Mouse (Mus musculus) cerebellum, adult (tissue): ENCODE measurements around the gene Bid.

ENCODE experiments used
- ATAC-seq: cut with Nextera tagmentation; 2 replicates; pipeline ENCODE4 v1.9.2; 2017; ENCODE audit warnings: mild to moderate bottlenecking, moderate library complexity, mixed read lengths; ENCODE audit not compliant: insufficient number of reproducible peaks, low FRiP score, low TSS enrichment

Gene Bid

DNA sequence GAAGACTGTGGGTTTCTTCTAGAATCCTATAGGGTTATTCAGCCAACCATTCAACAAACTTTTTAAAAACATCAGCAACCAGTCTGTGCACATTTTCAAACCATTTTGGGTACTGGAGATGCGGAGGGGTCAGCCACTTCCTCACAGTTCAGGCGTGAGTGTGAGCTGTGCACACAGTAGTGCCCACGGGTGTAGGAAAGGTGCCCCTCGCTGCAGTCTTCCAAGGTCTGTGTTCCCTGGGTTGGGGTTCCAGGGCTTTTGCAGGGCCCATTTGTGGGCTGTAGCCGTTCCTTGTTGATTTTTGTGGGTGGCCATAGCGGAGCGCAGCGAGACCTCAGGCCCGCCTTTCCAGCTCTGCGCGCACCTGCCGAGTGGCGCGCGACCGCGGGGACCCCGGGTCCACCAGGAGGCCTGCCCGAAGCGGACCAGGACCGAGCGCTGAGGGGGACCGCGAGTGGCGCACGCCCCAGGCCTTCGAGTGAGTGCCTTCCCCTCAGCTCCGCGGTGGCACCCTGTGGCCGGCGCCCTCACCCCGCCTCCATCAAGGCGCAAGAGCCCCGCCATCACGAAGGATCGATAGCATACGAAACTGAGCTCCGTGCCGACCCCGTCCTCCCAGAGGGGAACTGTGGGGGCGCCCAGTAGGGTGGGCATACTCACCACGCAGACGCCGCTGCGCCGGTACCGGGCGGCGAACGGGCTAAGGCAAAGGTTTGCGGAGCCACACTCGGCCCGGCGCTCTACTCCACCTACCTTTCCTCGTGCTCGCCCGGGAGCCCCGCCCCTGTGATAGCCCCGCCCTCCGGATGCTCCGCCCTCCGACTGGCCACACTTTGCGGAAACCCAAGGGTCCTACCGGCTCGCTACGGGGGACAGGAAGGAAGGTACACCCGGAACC lies at the start of gene Bid:
TSS of gene Bid (minus strand) at position 780 of the 898 bp plus-strand sequence.
- ATAC-seq: no peak

DNA sequence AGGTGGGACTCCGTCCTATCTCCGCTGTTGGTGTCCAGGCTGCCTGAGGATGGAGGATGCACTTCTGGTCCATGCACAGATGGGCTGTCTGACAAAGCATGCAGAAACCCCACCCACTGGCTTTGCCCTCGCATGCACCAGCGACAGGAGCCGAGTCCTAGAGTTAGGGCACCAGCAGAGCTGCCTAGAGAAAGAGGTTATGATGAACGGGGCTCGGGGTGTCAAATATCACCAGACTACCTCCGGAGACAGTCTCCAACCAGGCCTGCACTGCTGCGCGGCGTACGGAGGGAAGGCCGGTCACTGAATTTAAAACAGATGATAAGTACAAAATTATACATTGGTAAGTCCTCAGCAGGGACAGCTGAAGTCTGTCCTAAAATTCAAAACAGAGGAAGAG lies 49.2 kb upstream of the Bid start:
- ATAC-seq: no peak

DNA sequence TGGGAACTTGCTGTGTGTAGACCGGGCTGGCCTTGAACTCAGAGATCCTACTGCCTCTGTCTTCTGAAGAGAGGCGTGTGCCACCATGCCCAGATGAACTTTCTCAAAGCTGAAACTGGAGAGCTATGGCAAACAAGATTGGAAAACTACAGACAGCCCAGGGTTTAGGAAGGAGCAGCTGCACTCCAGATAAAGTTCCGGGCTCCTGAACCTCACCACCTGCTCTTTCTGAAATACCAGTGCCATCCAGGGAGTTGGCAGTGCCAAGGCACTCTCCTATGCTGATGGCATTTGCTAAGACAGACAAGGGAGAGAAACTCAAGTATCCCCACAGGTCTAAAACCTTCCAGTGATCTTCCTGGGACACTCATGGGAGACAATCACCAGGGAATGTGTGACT lies 47.5 kb upstream of the Bid start:
- ATAC-seq: no peak

DNA sequence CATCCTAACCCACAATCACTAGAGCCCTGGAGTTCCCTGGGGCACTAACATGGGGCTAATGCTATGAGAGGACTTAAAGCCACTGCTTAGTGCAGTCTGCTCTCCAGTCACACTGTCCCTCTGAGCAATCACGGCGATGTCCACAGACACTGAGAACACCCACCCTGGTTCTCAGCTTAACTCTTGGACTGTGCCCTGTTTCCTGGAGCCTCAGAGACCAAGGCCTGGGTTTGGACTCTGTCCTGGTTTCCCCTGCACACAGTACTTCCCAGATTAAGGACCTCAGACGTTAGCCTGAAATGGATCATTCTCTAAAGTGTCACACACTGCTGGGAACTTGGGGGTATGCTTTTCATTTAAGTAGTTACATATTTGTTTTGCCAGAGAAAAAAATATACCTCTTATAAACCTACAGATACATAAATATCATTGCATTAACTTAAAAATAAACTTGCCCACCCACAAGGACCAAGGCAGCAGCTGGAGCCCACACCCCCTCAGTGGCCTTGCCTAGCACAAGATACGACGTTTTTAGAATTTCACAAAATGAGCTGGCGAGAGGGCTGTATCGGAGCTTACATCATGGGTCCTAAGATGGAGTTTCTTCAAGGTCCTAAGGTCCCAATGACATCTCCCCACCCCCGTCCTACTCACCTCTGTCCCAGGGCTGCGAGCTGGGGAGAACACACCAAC lies 43.8 kb upstream of the Bid start:
- ATAC-seq: no peak

DNA sequence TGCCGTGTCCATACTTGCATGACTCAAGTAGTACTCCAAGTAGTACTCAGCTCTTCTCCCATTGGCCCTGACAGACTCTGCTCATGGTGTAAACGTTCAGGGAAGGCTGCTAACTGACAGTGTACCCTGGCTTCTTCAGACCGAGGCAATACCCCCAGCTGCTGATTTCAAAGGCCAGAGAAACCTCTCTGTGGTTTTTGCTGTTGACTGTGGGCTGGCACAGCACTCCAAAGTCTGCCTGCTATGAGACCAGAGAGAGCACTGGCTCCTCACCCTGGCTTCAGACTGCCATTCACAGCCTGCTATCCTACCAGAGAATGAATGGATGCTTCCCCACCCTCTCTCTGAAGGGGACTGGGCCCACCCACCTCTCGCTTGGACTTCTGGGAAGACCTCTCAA lies 40.7 kb upstream of the Bid start:
- no peak for ATAC-seq

DNA sequence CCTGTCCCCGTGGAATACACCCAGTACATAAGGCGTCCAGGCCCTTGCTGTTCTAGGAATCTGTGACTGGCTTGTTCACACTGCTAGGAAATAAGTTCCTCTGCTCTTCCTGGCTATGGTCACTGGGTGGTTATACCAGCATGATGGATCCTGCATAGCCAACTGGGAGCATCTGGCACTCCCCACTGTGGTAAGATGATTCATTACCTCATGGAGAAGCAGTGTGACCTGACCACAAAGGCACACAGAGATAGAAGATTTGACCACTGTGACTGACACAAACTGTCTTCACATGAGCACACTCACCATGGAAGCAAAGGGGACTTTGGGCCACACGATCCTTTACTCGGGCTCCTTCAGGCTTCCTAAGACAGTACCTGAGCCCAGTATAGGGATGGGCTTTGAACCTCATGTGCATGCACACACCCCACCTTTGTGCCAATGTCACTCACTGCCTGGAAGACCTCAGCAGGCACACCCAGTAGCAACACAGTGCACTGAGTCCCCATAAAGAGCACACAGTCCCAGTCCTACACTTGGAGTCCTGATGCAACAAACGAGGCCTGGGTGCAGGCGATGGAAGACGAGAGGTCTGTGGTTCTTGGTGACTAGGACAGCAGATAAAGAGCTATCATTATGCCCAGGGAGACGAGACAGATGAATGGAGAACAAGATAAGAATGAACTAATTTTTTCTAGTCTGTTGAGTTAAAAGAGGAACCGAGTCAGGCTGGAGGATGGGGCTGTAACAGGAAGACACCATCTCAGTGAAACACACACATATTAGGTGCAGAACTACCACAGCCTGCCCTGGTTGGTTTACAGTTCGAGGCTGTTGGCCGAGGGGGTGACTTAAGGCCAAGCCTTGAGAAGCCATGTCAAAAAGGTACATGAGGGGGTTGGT lies 39.9 kb upstream of the Bid start:
- ATAC-seq: no peak

DNA sequence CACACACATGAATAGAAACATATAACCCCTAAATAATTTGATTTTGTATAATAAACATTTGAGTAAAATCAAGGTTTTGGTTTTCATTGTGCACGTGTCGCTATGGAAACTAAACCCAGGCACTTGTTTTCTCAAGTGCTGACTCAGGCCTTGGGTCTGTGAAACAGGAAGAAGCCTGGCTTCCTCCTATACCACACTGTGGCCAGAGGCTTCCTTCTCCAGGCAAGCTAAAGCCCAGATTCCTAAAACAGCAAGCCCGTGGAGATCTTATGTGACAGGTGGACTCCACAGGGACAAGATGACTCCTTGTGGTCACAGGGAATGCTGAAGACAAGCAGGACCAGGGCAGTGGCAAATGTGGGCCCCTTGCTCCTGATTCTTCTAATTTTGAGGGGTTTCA lies 38.6 kb upstream of the Bid start:
- no peak for ATAC-seq

DNA sequence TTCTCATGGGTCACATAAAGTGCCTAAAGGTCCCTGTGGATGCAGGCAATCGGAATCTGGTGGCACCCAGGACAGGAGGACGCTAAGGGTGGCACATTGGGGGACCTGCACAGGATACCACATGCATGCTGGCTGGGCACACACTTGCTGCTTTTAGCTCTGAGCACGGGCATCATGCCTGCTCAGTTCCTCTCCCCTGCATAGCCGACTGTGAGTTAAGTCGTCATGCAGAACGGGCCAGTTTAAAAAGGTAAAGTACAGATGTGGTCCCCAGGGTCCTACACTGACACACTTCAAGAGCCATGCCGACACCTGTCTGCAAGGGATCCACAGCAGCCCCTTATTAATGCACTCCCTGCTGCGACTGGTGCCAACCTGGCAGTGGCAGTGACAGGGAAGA lies 37.6 kb upstream of the Bid start:
- no peak for ATAC-seq

DNA sequence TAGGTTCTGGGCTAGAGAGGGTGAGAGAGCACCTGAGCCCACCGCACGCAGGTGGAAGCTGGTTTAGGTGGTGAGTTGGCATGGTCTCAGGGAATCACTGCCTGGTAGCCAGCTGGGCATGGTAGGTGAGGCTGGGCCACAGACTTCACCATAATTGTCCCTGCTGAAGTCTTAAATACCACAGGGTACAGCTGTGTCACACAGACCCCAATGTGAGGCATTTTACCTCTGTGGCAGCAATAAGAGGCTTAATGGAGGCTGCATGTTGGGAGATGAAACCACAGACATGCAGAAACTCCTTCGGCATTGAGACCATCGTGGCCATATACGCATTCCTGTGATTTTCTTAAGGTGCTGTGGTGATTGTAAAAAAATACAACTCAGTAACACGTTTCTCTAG lies 35.8 kb upstream of the Bid start:
- no peak for ATAC-seq

DNA sequence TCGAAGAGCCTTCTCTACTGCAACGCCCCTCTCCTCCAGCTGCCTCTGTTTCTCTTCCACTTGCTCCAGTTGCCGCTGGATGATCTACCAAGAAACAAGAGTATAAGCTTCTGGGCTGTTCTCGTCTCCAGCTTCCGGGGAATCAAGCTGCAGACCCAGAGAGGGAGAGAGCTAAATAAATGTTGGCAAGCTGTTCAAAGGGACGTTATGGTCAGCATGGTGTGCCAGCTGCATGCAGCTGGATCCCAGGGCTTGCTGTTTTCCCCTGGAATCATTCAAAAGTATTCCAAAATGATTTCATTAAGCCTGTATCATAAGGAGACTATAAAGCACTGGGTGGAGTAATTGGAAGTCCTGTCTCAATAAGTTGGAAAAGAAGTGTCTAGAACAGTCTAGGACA lies 34.7 kb upstream of the Bid start:
- ATAC-seq: no peak

DNA sequence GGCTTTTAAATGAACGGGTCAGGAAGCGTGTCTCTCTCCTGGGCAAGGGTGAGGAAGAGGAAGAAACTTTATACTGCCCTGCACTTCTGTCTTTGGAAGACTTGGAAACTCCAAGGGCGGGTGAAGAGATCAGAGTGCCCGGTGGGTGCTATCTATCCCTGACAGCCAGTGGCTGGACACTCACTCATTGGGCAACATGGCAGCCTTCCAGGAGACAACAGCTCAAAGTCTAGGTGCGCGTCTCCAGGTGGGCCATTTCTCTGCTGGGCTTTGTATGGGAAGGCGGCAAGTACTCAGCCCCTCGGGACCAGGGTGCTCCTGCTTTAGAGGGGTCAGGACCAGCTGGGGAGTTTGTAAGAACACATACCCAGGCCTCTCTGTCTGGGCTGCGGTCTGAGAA lies 28.9 kb upstream of the Bid start:
- ATAC-seq: no peak

DNA sequence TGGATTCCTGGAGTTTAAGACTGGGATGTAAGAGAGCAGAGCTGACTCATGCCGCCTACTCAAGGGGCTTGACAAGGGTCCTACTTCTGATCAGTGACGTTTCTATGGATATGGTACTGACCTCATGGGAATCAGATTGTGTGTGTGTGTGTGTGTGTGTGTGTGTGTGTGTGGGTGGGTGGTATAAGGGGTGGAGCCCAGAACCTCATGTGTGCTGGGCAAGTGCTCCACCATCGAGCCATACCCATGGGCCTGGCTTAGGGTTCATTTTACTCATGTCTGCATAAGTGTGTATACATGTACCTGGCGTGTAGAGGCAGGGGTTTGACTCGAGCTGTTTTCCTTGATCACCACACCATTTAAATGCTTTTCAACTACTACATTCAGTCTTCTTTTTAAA lies 27.3 kb upstream of the Bid start:
- no peak for ATAC-seq

DNA sequence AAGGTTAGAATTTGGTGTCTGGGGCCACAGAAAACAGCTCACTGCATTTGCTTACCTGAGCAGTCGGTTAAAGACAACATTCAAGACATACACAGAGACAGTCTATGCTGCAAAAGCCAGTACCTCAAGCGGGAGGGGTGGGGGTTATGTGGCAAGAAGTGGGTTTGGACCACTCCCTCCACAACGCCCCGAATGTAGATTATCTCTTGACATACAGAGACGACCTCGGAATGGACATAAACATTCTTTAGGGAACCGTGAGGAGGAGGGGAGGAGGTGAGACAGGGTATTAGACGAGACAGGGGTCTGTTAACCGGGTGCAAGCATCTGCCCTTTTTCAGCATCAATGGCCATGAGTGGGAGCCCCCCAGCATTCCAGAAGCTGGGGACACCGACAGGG lies 26.9 kb upstream of the Bid start:
- no peak for ATAC-seq

DNA sequence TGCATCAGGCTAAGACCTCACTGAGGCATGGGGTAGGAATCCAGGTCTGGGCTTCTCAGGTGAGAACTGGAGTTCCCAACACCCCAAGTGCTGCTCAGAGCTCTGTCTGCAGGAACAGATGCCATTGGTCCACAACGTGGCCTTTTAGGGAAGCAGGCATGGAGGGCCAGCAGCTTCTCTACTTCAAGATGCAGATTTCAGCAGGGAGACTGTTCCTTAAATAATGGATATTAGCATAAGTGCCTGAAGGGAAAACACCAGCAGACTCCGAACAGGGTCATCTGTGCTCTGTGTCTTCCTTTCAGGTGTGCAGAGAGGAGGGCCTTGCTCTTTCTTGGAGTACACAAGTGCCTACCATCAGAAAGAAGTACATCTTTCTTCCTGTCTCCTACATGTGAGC lies 26.4 kb upstream of the Bid start:
- ATAC-seq: no peak

DNA sequence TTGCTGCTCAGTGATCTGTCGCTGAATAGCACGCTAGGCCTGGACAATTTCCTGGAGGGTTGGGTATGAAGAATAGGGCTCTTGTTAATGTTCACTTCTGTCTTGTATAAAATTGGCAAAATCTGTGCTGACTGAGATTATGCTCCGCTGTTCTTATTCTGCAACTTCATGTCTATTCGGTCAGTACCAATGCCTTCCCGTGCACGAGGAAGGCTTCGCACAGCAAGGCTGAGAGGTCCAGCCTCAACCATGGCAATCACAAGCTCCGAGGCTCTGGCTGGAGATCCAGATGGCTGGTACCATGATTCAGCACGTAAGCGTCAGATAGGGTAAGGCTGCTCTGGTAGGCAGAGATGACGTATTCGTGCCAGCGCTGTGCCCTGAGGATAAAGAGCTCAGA lies 24.9 kb upstream of the Bid start:
- no peak for ATAC-seq

DNA sequence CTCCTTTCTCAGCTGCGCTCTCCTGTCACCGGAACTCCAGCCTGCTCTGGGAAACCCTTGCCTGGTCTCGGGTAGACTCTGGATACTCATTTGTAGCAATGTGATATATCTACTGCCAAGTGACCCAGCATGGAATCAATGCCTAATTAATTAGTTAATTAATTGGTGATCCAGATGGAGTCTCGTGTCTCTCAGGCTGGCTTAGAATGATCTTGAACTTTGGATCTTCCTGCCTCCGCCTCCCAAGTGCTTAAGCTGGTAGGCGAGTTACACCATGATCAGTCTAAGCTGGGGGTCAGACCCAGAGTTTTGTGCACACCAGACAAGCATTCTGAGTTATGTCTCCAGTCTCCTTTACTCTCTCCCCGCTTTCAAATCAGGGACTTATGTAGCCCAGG lies 24.4 kb upstream of the Bid start:
- no peak for ATAC-seq

DNA sequence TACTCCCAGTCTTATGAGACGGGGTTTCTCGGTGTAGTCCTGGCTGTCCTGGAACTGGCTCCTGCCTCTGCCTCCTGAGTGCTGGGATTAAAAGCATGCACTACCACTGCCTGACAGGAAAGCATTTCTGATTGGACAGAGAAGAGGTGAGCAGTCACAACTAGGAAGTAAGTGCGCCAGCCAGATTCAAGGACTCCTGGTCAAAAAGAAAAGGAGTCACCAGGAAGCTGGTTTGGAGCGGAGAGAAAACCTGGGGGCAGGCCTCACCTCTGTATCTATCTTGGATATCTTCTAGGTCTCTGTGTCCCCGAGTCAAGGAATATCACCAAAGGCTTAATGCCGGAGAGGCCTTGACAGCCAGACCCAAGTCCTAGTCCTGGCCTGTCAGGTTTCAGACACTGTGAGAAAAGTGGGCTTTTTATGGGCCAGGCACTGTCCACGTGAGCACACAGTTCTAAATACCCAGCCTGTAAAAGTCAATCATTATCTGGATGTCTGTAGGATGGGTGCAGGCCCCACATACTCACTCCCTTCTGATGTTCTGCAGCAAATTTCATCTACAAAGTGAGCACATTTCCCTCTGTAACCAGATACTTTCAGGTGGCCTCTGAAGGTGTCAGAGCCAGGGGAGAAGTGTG lies 23.9 kb upstream of the Bid start:
- ATAC-seq: no peak

DNA sequence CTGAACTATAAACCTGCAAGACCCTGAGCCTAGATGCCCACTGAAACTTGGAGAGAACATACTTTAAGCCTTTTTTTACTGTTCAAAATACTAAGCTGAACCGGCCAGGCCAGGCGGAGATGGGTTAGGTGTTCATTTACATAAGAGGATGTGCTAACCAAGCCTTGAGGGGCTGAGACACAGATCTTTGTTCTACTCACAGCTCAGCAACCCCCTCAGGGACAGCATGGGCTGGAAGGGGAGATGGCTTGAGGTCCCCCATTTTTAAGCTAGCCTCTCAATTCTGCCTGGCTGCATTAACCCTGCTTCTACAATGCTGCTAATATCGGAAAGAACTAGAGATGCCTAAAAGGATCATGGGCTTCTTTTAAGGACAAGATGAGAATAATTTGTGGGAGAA lies 23.1 kb upstream of the Bid start:
- ATAC-seq: no peak

DNA sequence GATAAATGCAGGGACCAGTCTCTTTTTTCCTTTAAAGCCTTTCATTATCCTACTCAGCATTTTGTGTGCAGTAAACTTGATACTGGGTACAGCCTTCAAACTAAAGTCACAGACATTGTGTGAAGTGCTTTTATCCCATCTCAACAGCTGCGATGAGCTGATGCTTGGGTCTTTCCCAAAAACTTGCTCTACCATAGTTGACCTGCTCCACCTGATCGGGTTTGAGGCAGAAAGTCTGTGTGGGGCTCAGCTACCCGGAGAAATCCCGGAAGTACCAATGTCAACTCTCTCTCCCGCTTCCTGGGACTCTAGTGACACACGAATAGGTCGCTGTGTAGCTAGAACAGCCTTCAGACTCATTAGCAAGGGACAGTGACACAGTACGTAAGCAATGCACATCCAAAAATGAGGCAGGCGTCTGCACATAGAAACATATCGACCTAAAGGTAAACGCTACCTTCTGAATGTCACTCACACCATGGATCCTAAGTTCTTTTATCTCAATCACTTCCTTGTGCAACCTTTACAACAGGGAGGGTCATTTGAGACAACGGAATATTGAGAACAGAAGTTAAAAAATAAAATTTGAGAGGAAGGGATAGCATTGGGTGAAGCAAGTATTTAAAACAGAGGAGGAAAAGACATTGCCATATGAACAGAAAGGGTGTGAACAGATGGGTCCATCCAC lies 22.3 kb upstream of the Bid start:
- no peak for ATAC-seq

DNA sequence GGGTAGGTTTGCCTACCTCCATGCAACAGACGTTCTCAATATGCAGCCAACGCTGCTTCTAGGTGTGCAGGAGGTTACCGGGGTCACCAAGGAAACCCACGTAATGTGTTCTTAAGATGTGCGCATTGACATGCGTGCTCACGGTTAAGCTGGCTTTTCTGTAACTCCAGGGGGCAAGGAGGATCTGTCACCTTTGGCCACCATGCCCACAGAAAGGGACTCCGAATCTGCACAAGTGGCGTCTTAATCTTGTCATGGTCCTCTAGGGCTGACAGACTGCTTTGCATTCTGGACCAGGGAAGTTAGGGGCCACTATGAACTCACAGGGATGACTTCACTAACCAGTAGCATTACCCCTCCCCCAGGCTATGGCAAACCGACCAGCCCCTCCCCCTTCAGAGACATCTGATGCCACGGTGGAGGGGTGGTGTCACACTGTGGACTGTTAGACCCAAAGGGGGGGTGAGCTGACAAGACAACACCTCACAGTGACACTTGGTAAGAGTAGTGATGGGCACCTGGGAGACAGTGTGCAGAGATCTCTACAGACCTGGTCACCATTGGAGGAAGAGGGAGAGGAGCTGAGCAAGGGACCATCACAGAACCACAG lies 21.5 kb upstream of the Bid start:
- ATAC-seq: no peak
